In the genomic region with DNA sequence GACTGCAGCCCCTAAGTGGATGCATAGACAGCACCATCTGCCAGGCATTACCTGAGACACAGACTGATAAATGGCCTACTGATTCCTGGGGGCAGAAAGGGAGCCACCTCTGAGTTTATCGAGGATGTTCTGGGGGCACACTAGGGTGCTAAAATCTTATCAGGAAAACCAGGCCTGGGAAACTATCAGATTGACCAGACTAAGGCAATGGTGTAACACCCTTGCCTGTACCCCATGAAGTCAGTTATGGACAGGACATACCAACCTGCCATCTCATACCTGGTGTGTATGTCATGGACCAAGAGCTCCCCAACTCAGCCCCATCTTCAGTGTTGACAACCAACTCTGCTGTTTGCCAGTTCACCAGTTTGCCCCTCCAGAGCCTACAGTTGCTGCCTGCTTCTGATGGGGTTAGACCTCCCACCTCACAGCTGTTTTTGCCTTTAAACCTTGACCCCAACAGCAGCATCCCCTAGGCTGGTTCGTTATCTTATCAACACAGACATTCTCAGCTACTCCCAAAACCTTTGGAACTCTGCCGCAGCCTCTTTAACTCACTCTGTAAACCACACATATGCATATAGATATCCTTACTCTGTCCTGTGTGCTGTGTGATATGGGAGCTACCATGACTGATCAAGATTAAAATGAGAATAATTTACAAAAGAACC, we compare ENCODE assay signal across 18 mouse cellular contexts.
A peak's percentile ranks its signal among the peaks of the same experiment; 100 is the strongest.
DNase-seq lines count a peak whose midpoint lies in the region; ATAC-seq and TF ChIP-seq lines count a peak whose summit lies in the region.
"Had no signal": no experiment of that assay in that cellular context is flagged by ENCODE, and none has a peak within 500 bp of the region (broad histone marks: within the 10 kb centered on the region; RNA-seq: fewer than 3 reads in every experiment).

No protein-coding gene starts in this region.

- 0 out of 2 replicates have a peak, but pooled peaks cover 7% of the 10 kb centered on the region for H3K4me1 ChIP-seq in heart, embryonic 10.5 days
- H3K4me1 ChIP-seq in midbrain, embryonic 11.5 days (ENCODE audit: control insufficient read depth, insufficient read depth, low read length): no peaks in the 10 kb centered on the region
- no peaks in the 10 kb centered on the region for H3K4me1 ChIP-seq in midbrain, embryonic 16.5 days (ENCODE audit: control insufficient read depth, insufficient read depth, low read length)
- peaks cover 40% of the 10 kb centered on the region for H3K4me1 ChIP-seq in liver, embryonic 12.5 days
- H3K4me1 ChIP-seq: hindbrain, embryonic 15.5 days; neural tube, embryonic 12.5 days had no signal

- ATAC-seq in midbrain, embryonic 11.5 days (ENCODE audit: low FRiP score): no peak
- ATAC-seq in midbrain, embryonic 16.5 days: no peak
- ATAC-seq in liver, embryonic 12.5 days: peak; percentile 93
- peak; percentile 75 for ATAC-seq in megakaryocyte-erythroid progenitor cell, adult 5-6 weeks (replicated peaks; ENCODE audit: low FRiP score, low TSS enrichment, poor library complexity, severe bottlenecking)
- ATAC-seq: forebrain, embryonic 16.5 days had no signal

- H3K36me3 ChIP-seq in heart, embryonic 10.5 days: no peaks in the 10 kb centered on the region
- no peaks in the 10 kb centered on the region for H3K36me3 ChIP-seq in midbrain, embryonic 11.5 days (ENCODE audit: control insufficient read depth, insufficient read depth, low read length)
- no peaks in the 10 kb centered on the region for H3K36me3 ChIP-seq in midbrain, embryonic 16.5 days (ENCODE audit: control insufficient read depth, insufficient read depth, low read length)
- no peaks in the 10 kb centered on the region for H3K36me3 ChIP-seq in liver, embryonic 12.5 days
- H3K36me3 ChIP-seq: embryonic facial prominence, embryonic 13.5 days; hindbrain, embryonic 15.5 days; neural tube, embryonic 12.5 days had no signal

- H3K27me3 ChIP-seq in heart, embryonic 10.5 days (ENCODE audit: insufficient read depth, poor library complexity, severe bottlenecking): peaks cover 16% of the 10 kb centered on the region
- no peaks in the 10 kb centered on the region for H3K27me3 ChIP-seq in midbrain, embryonic 11.5 days (ENCODE audit: control insufficient read depth, insufficient read depth, low read length)
- H3K27me3 ChIP-seq in midbrain, embryonic 16.5 days (ENCODE audit: control insufficient read depth, insufficient read depth, low read depth, low read length): no peaks in the 10 kb centered on the region
- peaks cover 43% of the 10 kb centered on the region for H3K27me3 ChIP-seq in liver, embryonic 12.5 days (replicated peaks)
- H3K27me3 ChIP-seq: embryonic facial prominence, embryonic 13.5 days; hindbrain, embryonic 15.5 days; neural tube, embryonic 12.5 days had no signal

- 17% methylated on average over 3 of the region's 3 CpGs for WGBS in heart, embryonic 10.5 days
- WGBS in midbrain, embryonic 11.5 days: 84% methylated on average over 3 of the region's 3 CpGs
- WGBS in midbrain, embryonic 16.5 days: 82% methylated on average over 3 of the region's 3 CpGs
- WGBS in liver, embryonic 12.5 days (ENCODE audit: insufficient replicate concordance): 11% methylated on average over 3 of the region's 3 CpGs

- no peak overlapping the region for H3K4me2 ChIP-seq in midbrain, embryonic 11.5 days
- no peak overlapping the region for H3K4me2 ChIP-seq in midbrain, embryonic 16.5 days (ENCODE audit: low read length)
- H3K4me2 ChIP-seq in liver, embryonic 12.5 days: peak overlapping the region; percentile 42
- H3K4me2 ChIP-seq: embryonic facial prominence, embryonic 13.5 days; hindbrain, embryonic 15.5 days; neural tube, embryonic 12.5 days had no signal

- TF ChIP-seq CTCF in left cerebral cortex, adult 2 months (IDR thresholded peaks at IDR 0.05): no peak

- intact Hi-C loops in left cerebral cortex, adult 2 months (cut with DNase I): no loop called here

- no peak overlapping the region for H3K9ac ChIP-seq in midbrain, embryonic 11.5 days (ENCODE audit: low read length)
- no peak overlapping the region for H3K9ac ChIP-seq in midbrain, embryonic 16.5 days (ENCODE audit: low read depth, low read length)
- H3K9ac ChIP-seq in liver, embryonic 12.5 days: no peak overlapping the region
- H3K9ac ChIP-seq: embryonic facial prominence, embryonic 13.5 days; hindbrain, embryonic 15.5 days; neural tube, embryonic 12.5 days had no signal

- H3K27ac ChIP-seq in heart, embryonic 10.5 days: peak overlapping the region; percentile 62
- no peak overlapping the region for H3K27ac ChIP-seq in midbrain, embryonic 11.5 days (ENCODE audit: low read depth, low read length)
- no peak overlapping the region for H3K27ac ChIP-seq in midbrain, embryonic 16.5 days (ENCODE audit: low read length)
- peak overlapping the region; percentile 47; the same call in 1 of the 2 replicates for H3K27ac ChIP-seq in liver, embryonic 12.5 days
- H3K27ac ChIP-seq in left cerebral cortex, adult 2 months: no peak overlapping the region
- H3K27ac ChIP-seq: embryonic facial prominence, embryonic 13.5 days; hindbrain, embryonic 15.5 days; neural tube, embryonic 12.5 days had no signal

- peak; percentile 91 for DNase-seq in heart, embryonic 10.5 days (ENCODE audit: low spot score)
- no peak for DNase-seq in heart, postnatal 4 days
- DNase-seq in midbrain, embryonic 11.5 days (ENCODE audit: low spot score, missing footprints): peak; percentile 59
- DNase-seq in left cerebral cortex, adult 11 months (ENCODE audit: low spot score): no peak
- DNase-seq in left cerebral cortex, adult 2 months (ENCODE audit: extremely low spot score in 1 of 2, low spot score in 2 of 2): no peak
- DNase-seq: cerebellum, adult 9-10 months; kidney, adult 11 months; layer of hippocampus, postnatal 36 days; left cerebral cortex, postnatal 4 days; lung, adult 2 months; right cerebral cortex, postnatal 4 days had no signal

- no peak overlapping the region for H3K4me3 ChIP-seq in heart, embryonic 10.5 days
- H3K4me3 ChIP-seq in midbrain, embryonic 11.5 days (ENCODE audit: low read depth, low read length): no peak overlapping the region
- H3K4me3 ChIP-seq in midbrain, embryonic 16.5 days (ENCODE audit: low read depth, low read length): no peak overlapping the region
- H3K4me3 ChIP-seq in liver, embryonic 12.5 days: no peak overlapping the region
- no peak overlapping the region for H3K4me3 ChIP-seq in left cerebral cortex, adult 2 months
- H3K4me3 ChIP-seq: embryonic facial prominence, embryonic 13.5 days; hindbrain, embryonic 15.5 days; neural tube, embryonic 12.5 days had no signal

- no peaks in the 10 kb centered on the region for H3K9me3 ChIP-seq in heart, embryonic 10.5 days
- no peaks in the 10 kb centered on the region for H3K9me3 ChIP-seq in midbrain, embryonic 11.5 days (ENCODE audit: control insufficient read depth, low read length)
- H3K9me3 ChIP-seq in midbrain, embryonic 16.5 days (replicated peaks; ENCODE audit: control insufficient read depth, low read length, poor library complexity, severe bottlenecking): no peaks in the 10 kb centered on the region
- no peaks in the 10 kb centered on the region for H3K9me3 ChIP-seq in liver, embryonic 12.5 days (replicated peaks)
- H3K9me3 ChIP-seq: embryonic facial prominence, embryonic 13.5 days; hindbrain, embryonic 15.5 days; neural tube, embryonic 12.5 days had no signal

Comparison
In these comparisons a context has a peak if more than half of its experiments do, and no peak if none do; other contexts are left out.
1. DNase-seq: peak in heart, embryonic 10.5 days (single experiment) and midbrain, embryonic 11.5 days (single experiment); none in heart, postnatal 4 days (single experiment), left cerebral cortex, adult 11 months (single experiment) and left cerebral cortex, adult 2 months (0 of 2).
2. H3K27ac ChIP-seq: peak in heart, embryonic 10.5 days (single experiment) and liver, embryonic 12.5 days (single experiment); none in midbrain, embryonic 11.5 days (single experiment), midbrain, embryonic 16.5 days (single experiment) and left cerebral cortex, adult 2 months (single experiment).
3. ATAC-seq: peak in liver, embryonic 12.5 days (single experiment) and megakaryocyte-erythroid progenitor cell, adult 5-6 weeks (single experiment); none in midbrain, embryonic 11.5 days (single experiment) and midbrain, embryonic 16.5 days (single experiment).